Mouse (Mus musculus) ovary, postnatal 10 days (tissue): ENCODE measurements at regions not wholly inside any gene's neighbourhood (a gene's known extent, or its start where the extent isn't known, plus 50 kb on each side); places are given as distances from the start of the nearest gene placed in this dataset.

ENCODE experiments used
- DNase-seq: peaks from one replicate; pipeline ENCODE4 v3.0.0; 2022; ENCODE audit warnings: low spot score

DNA sequence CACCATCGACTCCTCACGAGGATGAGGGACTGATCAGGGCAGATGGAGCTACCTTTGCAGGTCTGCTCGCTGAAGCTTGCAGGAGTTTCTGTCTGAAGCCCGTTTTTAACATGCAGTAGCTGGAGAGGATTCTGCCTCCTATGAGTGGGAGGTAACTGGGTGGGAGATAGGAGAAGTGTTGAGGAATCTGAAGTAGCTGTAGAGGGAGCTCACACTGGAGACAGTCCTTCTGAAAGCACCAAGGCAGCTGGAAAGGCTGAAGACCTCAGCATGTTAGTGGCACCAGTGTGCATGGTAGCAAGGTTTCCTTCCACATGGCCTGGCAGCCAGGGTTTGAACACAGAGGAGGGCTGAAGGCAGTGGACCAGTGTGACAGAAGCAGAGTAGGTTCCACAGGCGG lies 254.5 kb downstream of the Drd1 start:
- no peak for DNase-seq

DNA sequence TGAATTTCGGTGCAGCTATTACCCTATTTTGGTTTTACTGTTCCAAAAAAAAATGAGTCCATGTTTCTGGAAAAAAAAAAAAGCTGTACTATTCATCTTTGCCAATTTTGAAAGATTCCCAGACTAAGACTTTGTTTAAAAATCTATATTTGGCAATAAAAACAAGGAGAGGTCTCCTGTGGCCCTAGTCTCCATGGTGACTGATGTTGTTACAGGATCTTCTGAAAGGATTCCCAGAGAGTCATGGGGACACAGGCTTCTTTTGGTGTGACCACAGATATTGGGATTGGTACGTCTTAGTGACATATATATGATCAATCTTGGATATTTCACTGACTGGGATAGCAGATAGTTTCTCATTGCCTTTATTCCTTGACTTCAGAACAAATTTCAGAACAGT lies 266.7 kb downstream of the Drd1 start:
- DNase-seq, result no peak

DNA sequence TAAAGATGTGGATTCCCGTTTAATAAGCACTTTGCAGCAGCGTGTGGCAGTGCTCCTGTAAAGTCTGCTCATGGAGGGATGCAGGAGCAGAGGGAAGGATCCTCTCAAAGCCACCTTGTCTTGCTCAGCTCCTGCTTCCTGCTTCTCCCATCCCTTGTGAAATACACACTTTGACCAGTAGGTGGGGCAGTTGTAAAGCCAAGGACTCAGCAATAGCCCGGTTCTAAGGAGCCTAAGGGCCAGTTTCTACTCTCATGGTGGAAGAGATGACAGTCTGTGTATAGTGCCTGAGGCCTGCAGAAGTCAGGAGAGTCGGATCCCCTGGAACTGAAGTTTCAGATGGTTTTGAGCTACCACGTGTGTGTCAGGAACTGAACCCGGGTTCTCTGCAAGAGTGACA lies 272.0 kb downstream of the Drd1 start:
- peak; percentile 47 for DNase-seq

- no peak for DNase-seq
Measured at GRCm38 (mm10) chr13:53779150-53779549, 276.4 kb downstream of the Drd1 start.

DNA sequence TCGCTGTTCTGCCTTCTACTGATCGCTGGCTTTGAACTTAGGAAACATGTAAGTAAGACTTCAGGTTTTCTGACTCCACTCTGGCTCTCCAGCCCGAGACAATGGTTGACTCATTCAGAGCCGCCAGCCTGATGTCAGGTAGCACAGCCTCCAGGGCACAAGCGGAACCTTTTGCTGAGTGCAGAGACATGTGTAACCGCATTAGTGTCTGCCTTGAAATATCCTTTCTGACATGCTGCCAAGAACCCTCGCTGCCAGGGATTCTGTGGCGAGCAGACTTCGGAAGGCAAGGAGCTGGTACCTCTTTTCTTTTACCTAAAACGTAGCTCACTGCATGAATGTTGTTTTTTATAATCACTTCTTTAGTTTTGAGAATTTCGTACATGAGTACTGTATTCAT lies 279.1 kb downstream of the Drd1 start:
- no peak for DNase-seq

DNA sequence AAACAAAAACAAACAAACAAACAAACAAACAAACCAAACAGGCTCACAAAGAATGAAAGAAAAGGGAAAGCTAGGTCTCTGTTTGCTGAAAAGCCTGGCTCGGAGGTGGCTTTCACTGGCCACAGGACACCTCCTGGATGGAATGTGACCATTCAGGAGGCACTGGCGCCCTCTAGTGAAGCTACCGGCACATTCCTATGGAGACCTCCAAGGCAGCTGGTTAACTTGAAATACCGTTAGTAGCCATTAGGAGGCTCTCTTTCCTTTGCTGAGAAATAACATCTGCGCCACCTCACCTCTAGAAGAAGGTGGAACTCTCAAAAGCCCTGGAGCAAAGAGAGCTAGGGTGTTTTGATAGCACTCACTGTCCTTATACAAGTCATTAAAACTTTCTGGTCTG lies 279.8 kb downstream of the Drd1 start:
- DNase-seq, result no peak

DNA sequence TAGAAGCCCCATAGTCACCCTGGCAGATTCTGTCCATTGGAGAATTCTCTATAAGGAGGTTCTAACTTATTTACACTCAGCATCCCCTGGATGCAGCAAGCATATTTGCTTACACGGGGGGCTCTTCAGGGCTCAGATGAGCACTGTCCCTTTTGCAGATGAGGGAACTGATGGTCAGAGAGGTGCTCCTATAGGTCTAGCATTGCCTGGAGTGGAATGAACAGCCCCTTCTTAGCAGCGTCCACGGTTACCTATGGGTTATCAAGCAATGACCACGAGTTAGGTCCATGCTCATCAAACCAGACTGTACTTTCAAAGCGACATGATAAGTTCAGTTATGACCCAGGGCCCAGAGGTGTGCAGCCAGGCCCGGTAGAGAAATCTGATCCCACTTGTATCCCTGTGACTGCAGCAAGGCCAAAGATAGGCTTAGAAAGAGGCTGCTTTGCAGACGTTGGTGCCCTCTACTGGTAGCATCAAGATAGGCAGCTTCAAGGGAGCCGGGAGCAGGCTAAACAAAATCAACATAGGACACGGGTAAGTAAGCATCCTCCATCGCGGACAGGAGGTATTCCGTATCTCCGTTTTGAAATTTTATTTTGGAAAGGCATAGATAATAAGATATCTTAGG lies 290.8 kb downstream of the Drd1 start:
- DNase-seq, result peak; percentile 20

- DNase-seq, result no peak
Measured at GRCm38 (mm10) chr13:53757576-53758237, 284.8 kb upstream of the Msx2 start.

DNA sequence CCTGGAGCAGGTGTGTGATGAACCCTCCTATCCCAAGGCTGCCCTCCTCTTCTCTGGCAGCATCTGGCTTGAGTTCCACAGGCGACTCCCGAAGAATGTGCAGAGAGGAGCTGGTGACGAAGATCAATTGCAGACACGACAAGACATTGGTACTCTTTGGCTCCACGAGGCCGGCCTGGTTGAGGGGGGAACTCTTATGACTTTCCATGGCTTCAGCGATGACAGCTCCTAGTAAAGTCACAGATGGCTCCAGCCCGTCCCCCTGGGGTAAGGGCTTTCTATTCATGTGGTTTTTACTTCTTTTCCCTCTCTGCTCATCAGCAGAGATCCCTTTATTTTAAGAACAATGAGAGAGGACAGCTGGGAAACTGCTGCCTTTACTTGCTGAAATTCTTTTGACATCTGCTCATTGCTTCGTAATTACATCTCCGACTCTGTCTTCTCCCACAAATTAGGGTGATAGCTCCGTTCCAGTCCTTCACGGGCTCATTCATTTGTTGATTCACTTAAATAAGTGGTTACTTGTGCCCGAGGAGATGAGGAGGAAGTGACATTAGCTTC lies 284.2 kb upstream of the Msx2 start:
- no peak for DNase-seq

DNA sequence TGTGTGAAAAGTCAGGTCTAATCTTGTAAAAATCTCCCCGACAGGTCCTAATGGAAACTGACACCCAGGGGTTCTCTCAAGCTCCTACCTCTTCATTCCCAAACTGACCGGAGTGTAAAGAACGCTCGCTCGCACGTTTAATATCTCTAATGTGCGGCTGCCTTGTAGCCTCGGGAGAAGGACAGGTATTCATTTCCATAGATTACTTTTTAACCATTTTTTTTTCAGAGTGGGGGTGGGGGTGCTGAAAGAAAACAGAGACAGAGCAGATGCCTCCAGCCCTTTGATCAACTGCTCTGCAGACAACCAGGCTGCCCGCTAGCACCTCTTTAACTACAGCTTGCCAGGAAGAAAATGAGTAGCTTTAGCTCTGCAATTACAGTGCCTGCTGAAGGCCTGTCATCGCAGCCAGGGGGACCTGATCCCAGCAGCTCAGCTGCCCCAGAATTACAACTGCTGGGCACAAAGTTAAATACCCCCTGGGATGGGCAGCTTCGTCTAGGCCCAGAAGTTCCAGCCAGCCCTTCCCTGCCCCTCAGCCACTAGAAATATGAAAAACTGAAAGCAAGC lies 282.3 kb upstream of the Msx2 start:
- DNase-seq, result no peak

GRCm38 (mm10) chr13:53753049-53753448 lies 280.2 kb upstream of the Msx2 start:
- no peak for DNase-seq

- DNase-seq, result no peak
Measured at GRCm38 (mm10) chr13:53740981-53741380, 268.1 kb upstream of the Msx2 start.

DNA sequence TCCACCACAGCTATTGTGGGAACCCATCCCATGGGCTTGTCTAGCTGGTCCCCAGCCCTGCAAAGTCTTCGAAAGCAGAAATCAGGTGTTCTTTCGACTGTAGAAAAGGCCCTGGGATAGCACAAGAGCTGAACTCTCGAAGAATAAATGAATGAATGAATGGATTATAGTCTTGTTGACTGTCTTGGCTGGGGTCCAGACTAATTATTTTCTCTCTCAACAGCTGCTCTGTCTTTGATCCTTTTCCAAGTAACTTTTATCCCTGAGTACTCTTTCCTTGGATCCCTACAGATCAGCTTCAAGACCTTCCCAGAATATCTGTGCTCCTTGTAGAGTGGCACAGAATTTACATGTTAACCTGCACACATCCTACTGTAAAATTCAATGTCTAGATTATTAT lies 266.3 kb upstream of the Msx2 start:
- no peak for DNase-seq

GRCm38 (mm10) chr13:53734944-53735343 lies 262.1 kb upstream of the Msx2 start:
- DNase-seq, result no peak

DNA sequence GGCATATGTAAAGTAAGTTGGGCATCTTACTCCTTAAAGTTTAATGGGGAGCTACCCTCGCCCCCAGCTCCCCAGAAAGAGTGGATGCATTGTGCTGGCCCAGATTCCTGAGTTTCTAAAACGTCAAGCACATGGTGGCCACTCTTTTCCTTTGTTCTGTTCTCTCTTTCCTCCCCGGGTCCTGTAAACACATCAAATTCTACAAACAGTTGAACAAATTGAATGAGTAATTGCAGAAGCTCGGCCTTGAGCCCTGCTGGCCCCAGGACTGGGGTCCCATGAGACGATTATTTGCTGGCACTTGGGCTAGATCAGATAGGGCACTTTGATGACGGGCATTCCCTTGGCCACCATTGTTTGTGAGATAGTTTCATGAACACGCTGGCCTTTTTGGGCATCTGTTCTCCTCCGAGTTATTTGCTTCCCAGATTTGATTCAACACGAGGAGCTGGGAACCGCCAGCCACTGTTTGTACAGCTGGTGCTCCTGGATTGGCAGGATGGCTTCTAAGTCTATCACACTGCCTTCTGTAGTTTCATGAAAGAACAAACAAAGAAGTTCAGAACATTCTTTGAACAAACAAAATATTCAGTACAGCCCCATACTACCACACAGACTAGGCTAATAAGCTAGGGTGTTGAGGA lies 257.5 kb upstream of the Msx2 start:
- no peak for DNase-seq

DNA sequence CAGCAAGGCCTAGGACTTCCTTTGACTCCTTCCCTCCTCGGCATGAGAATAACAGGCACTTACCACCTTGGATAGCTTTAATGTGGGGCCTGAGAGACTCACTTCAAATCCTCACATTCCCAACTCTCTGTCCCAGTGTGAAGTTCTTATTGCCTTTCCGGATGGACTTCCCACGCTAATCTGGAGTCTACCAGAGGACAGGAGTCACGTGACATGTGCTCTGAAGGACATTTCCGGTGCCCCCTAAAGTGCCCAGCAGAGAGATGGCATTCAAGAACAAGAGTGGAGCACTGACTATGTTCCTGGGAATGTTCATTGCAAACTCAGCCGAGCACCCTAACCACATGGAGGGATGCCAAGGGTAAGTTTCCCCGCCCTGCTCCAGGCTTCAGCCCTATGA lies 257.0 kb upstream of the Msx2 start:
- no peak for DNase-seq

DNA sequence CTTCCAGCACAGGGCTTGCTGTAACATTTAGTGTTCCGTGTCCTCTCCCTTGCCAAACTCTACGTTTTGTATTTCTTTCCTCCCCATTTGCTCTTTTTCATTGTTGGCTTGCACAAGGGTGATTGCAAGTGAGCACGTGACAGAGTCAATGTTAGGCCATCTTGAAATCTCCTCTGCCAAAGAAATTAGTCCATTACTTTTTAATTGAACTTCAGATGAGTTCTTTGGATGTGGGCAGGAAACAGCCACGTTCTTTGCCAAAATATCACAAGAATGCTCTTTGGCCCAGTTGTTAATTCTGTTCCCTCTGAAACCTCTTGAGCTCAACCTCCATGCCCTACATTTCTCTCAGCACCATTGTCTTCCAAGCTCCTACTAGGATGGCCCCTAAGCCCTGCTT lies 253.2 kb upstream of the Msx2 start:
- no peak for DNase-seq

GRCm38 (mm10) chr13:53722881-53723280 lies 250.0 kb upstream of the Msx2 start:
- DNase-seq, result no peak

DNA sequence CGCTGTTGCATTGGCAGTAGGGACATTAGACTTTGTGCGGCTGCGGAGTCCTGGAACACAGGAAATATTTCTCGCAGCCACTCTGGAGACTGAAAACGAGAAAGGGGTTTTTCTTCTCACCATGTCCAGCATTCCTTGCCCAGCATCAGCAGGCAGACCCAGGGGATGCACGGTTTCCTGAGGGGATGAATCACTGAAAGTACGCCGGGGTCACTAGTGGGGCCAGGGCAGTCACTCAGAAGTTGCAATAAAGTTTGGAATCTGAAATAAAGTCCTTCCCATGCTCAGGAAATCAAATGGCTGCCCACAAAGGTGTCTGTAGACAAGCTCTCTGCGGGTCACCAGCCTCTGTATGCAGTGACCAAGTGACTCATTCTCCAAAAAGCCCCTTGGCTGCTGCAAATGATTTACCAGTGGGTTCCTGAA lies 248.2 kb upstream of the Msx2 start:
- no peak for DNase-seq

- no peak for DNase-seq
Measured at GRCm38 (mm10) chr13:53717582-53717981, 244.7 kb upstream of the Msx2 start.

DNA sequence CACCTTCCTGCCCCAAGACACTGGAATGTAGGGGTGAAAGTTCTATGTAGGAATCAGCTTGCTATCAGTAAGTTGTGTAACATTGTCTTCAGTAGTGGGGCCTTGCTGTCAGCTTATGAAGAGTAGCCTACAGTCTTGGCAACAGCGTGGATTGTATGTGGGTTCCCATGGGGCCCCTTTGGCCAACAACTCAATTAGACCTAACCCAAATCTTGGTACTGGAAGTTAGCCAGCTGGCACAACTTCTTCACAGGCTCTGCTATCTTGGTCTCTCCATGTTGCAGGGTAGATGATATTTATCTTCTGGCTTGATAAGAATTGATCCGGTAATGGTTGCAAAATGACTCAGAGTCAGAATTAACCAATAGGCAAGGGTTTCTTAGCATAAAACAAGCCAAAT lies 244.2 kb upstream of the Msx2 start:
- no peak for DNase-seq

DNA sequence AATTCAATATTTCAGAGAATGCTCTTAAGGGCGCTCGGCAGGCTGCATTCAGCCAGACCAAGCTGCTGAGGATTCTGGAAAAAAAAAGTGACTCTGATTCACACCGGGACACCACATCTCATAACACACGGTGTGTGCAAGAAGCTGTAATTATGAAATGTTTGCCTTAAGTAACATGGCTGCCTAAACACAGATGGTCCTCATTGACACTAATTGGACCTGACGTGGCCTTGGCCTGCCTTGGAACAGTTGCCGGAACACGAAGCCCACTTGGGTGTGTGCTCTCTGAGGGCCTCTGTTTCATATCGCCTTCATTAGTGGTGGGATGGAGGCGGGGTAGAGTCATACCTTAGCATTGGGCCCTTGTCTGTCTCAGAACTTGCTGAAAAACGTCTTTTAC lies 236.2 kb upstream of the Msx2 start:
- no peak for DNase-seq

- DNase-seq, result no peak
Measured at GRCm38 (mm10) chr13:53707548-53707947, 234.7 kb upstream of the Msx2 start.
